Mouse (Mus musculus): Measurements from ENCODE around the gene Btg2.

DNA sequence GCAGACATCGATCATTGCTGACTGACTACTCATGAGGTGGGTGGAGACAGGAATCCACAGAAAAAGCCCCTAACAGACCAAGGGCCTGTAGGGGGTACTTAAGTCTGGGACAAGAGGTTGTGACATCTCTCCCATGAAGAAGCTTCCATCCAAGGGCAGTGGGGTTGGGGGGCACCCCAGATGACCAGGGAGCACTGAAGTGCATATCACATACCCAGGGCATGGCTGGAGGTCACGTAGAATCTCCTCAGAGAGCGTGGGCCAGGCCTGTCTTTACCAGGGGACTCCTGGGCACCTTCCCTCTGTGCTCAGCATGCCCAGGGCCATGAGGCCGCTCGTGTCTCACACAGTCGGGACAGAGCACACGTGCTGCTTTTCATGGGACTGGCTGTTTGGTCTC, 28.9 kb upstream of the Btg2 start:
- no peak for TF ChIP-seq CTCF (IDR thresholded peaks at IDR 0.05; ENCODE audit: extremely low read depth, insufficient read depth, low read length)
- TF ChIP-seq POLR2A (IDR thresholded peaks at IDR 0.05; ENCODE audit: extremely low read depth, insufficient read depth, low read length) = no peak
